Mouse (Mus musculus) bone marrow, adult 2 months (tissue): Measurements from ENCODE around the gene Ostn.

ENCODE experiments used
- CTCF ChIP-seq: fragments of 200-500 bp; IDR thresholded peaks from 2 replicates; pipeline ENCODE4 v1.5.1; 2011; ENCODE audit warnings: low read length, control low read depth; ENCODE audit not compliant: control insufficient read depth, insufficient read depth
- POLR2A ChIP-seq: fragments of 200-500 bp; IDR thresholded peaks from 2 replicates; pipeline ENCODE4 v1.6.1; 2011; ENCODE audit warnings: low read depth, mild to moderate bottlenecking, control low read depth, low read length, borderline replicate concordance; ENCODE audit not compliant: control insufficient read depth

- TF ChIP-seq CTCF (no peak), POLR2A (no peak)
Observed at GRCm38 (mm10) chr16:27387634-27388611, 80.6 kb downstream of the Ostn start.
